Comparison of ENCODE assay signal across 19 mouse cellular contexts in genomic region chr5:130515395-130515794, GRCm38 (mm10).
"Had no signal": no experiment of that assay in that cellular context is flagged by ENCODE, and none has a peak within 500 bp of the region (broad histone marks: within the 10 kb centered on the region; RNA-seq: fewer than 3 reads in every experiment).

No protein-coding gene starts in this region.

- H3K27me3 ChIP-seq: liver, embryonic 15.5 days; lung, embryonic 15.5 days; megakaryocyte, embryonic 14.5 days; midbrain, embryonic 13.5 days; midbrain, embryonic 15.5 days; neural tube, embryonic 12.5 days; stomach, embryonic 15.5 days had no signal

- H3K4me3 ChIP-seq: liver, embryonic 15.5 days; lung, embryonic 15.5 days; megakaryocyte, embryonic 14.5 days; midbrain, embryonic 13.5 days; midbrain, embryonic 15.5 days; neural tube, embryonic 12.5 days; stomach, embryonic 15.5 days had no signal

- H3K36me3 ChIP-seq: liver, embryonic 15.5 days; lung, embryonic 15.5 days; midbrain, embryonic 13.5 days; midbrain, embryonic 15.5 days; neural tube, embryonic 12.5 days; stomach, embryonic 15.5 days had no signal

- H3K27ac ChIP-seq: liver, embryonic 15.5 days; lung, embryonic 15.5 days; macrophage; midbrain, embryonic 13.5 days; midbrain, embryonic 15.5 days; neural tube, embryonic 12.5 days; stomach, embryonic 15.5 days; stomach, postnatal 0 days had no signal

- H3K9me3 ChIP-seq: lung, embryonic 15.5 days; midbrain, embryonic 15.5 days; neural tube, embryonic 12.5 days; stomach, embryonic 15.5 days had no signal

- H3K4me2 ChIP-seq: liver, embryonic 15.5 days; lung, embryonic 15.5 days; midbrain, embryonic 11.5 days; midbrain, embryonic 13.5 days; midbrain, embryonic 15.5 days; neural tube, embryonic 12.5 days; stomach, embryonic 15.5 days had no signal

- H3K9ac ChIP-seq: liver, embryonic 15.5 days; liver, postnatal 0 days; lung, embryonic 15.5 days; midbrain, embryonic 13.5 days; midbrain, embryonic 15.5 days; neural tube, embryonic 12.5 days; stomach, embryonic 15.5 days had no signal

- DNase-seq: liver, postnatal 0 days; lung, adult 2 months; lung, postnatal 14 days; lung, postnatal 36 days; right cerebral cortex, postnatal 14 days; thymus, adult 2 months; thymus, postnatal 25 days; thymus, postnatal 4 days had no signal

- H3K4me1 ChIP-seq: liver, embryonic 15.5 days; lung, embryonic 15.5 days; megakaryocyte, embryonic 14.5 days; midbrain, embryonic 13.5 days; midbrain, embryonic 15.5 days; neural tube, embryonic 12.5 days; stomach, embryonic 15.5 days had no signal

- ATAC-seq: liver, postnatal 0 days; lung, postnatal 0 days; midbrain, embryonic 13.5 days; midbrain, embryonic 15.5 days had no signal
